Mouse (Mus musculus) effector memory CD4-positive, alpha-beta T cell, adult 5 months (primary cell): Measurements from ENCODE around the gene Scai. TPM values are rescaled to one million over a fixed set of nuclear protein-coding genes. Genes with fewer than 3 reads are reported as not detected.

ENCODE experiments used
- polyA plus RNA-seq: library from polyadenylated mRNA; unstranded; fragments of 100-300 nt; shearing (Covaris generic); gene quantifications from one replicate; pipeline ENCODE4 v1.2.1, GENCODE M21; 2017

Scai gene
- polyA plus RNA-seq, result 15.7 TPM

DNA sequence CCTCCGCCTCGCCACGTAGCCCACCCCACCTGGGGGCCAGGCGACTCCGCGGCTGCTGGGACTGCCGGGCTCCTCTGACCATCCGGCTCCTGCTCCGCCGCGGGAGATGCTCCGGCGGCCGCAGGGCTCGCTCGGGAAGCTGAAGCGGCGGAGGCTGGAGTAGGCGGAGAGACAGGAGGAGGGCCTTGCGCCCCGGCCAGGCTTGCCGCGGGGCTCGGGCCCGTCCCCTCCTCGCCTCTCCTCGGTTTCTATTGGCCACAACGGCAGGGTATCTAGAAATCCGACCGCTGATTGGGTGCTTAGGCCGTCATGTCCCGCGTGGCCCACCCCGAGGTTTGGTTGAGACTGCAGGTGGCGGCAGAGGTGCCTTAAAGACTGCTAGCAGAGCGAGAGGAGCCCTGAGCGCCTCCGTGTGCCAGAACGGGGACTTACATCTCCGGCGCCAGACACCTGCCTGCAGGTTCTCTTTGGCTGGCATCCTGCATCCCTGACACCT, at the start of gene Scai:
Gene Scai (minus strand): TSS at position 174 of the 496 bp plus-strand sequence.

DNA sequence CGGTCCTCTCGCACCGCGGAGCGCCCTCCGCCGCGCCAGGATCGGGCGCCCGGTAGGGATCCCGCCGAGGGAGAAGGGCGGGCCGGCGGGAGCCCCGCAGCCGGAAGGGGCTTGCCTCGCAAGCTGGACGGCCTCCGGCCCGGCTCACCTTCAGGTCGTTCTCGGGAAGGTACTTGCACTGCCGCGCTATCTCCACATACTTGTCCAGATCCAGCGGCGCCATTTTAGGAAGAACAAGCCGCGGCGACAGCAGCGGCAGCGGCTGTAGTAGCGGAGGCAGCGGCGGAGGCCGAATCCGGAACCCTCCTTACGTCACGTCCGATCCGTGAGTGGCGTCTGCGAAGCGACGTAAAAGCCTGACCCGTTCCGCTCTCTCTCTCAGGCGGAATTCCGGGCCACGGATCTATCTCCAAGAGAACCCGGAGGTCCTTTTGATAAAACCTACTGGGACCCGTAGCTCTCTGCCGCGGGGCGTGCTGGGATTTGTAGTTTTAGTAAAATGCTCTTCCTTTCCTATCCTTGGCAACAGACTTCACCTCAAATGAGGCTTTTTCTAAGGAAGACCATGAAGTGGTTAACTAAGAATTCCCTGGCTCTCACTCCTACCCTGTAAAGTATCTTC, 35.6 kb upstream of the Scai start, which contains the start of gene Ppp6c:
Gene Ppp6c (minus strand): TSS at position 433 of the 622 bp plus-strand sequence.

DNA sequence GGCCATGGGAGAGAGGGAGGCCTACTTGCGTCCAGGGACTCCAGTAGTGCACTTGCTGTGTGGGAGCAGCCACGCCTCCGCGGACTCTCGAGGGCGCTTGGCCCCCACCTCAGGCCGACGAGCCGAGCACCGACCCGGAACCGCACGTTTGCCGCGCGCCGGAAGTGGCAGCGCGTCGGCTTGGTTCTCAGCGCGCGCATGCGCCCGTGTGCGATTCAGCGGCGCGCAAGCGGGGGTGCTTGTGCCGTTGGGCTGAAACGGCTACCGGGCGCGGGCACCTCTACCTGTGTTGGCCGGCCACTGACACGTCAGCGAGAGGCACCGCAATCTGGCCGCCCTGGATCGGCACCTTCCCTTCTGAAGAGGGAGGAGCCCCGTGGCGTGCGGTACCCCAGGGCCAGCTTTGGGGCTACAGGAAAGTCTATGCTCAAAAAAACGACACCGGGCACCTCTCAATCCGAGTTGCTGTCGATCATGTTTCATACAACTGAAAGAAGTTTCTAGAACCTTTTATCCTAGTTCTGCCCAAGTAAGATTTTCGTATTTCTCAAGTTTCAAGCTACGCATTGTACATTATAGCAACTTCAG, 125.0 kb downstream of the Scai start, which contains the start of gene Golga1:
Gene Golga1 (minus strand): TSS at position 142 of the 588 bp plus-strand sequence.

Other genes with a start within 250 kb of the Scai start
- gene Wdr38, start 193.3 kb downstream of the Scai start, polyA plus RNA-seq, result 0.66 TPM
- 72.1 TPM for gene Arpc5l, start 185.4 kb downstream of the Scai start, polyA plus RNA-seq
- gene Rpl35, start 185.1 kb downstream of the Scai start, polyA plus RNA-seq, result 501 TPM
- 20.3 TPM for gene Golga1, start 125.2 kb downstream of the Scai start, polyA plus RNA-seq
- gene Ppp6c, start 35.7 kb upstream of the Scai start, polyA plus RNA-seq, result 126 TPM